Mouse (Mus musculus) forebrain, embryonic 16.5 days (tissue): Measurements from ENCODE around the gene Zfp467. TPM values are rescaled to one million over a fixed set of nuclear protein-coding genes. Genes with fewer than 3 reads are reported as not detected.

Experiments used
- ATAC-seq: fragments of 200-750 bp; cut with Nextera tagmentation; 2 replicates; pipeline ENCODE4 v1.8.0; 2017; ENCODE audit warnings: mild to moderate bottlenecking, moderate library complexity
- H3K27ac ChIP-seq: fragments of 300-500 bp; sonication (generic); 2 replicates; pipeline ENCODE4 v1.5.1; 2014; ENCODE audit warnings: low read length, control low read depth
- H3K27me3 ChIP-seq: fragments of 300-500 bp; sonication (generic); replicated peaks from 2 replicates; pipeline ENCODE4 v1.6.1; 2014; ENCODE audit warnings: low read length; ENCODE audit not compliant: control insufficient read depth, insufficient read depth
- H3K36me3 ChIP-seq: fragments of 300-500 bp; sonication (generic); 2 replicates; pipeline ENCODE4 v1.6.1; 2014; ENCODE audit not compliant: control insufficient read depth, insufficient read depth
- H3K4me1 ChIP-seq: fragments of 300-500 bp; sonication (generic); replicated peaks from 2 replicates; pipeline ENCODE4 v1.6.1; 2014; ENCODE audit warnings: low read length; ENCODE audit not compliant: control insufficient read depth, insufficient read depth
- H3K4me2 ChIP-seq: fragments of 300-500 bp; sonication (generic); 2 replicates; pipeline ENCODE4 v1.6.1; 2014; ENCODE audit warnings: mild to moderate bottlenecking, low read length, control low read depth
- H3K4me3 ChIP-seq: fragments of 300-500 bp; sonication (generic); replicated peaks from 2 replicates; pipeline ENCODE4 v1.5.1; 2014; ENCODE audit warnings: mild to moderate bottlenecking, low read length, control low read depth
- H3K9ac ChIP-seq: fragments of 300-500 bp; sonication (generic); replicated peaks from 2 replicates; pipeline ENCODE4 v1.6.1; 2014; ENCODE audit warnings: low read depth, low read length, control low read depth
- H3K9me3 ChIP-seq: fragments of 300-500 bp; sonication (generic); 2 replicates; pipeline ENCODE4 v1.6.1; 2016; ENCODE audit warnings: low read length; ENCODE audit not compliant: control insufficient read depth
- WGBS: fragments of 180-500 bp; shearing (Covaris S2); extraction: QIAGEN DNeasy Blood & Tissue Kit; methylation state at CpG from one replicate; pipeline ENCODE4 v1.1.7; 2014; 5-methylcytosine and 5-hydroxymethylcytosine counted together
- polyA plus RNA-seq: library from polyadenylated mRNA; unstranded; fragments of >200 nt; fragmentation: Nextera tagmentation; extraction: Ambion mirVana; gene quantifications from 2 replicates; pipeline ENCODE4 v1.2.1, GENCODE M21; 2015

Gene Zfp467
- polyA plus RNA-seq, 1 experiment from 2014 or later = 29.8 TPM

DNA sequence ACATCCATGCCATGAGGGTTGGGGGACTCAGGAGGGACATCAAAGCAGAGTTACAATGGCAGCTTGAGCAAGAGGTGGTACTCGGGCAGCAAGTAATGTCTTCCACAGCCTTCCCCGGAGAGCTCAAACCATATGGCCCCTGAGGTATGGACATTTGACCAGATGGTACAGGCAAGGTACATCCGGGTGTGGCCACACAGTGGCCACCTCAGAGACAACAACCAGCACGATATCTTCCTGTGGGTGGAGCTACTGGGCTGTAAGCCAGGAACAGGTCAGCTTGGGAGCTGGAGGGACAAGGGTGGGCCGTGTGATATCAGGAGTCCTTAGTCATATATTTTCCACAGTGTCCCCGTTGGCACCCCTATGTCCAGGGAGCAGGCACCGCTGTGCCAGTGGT is 21.9 kb upstream of the Zfp467 start:
- no peaks in the 10 kb centered on the region for H3K9me3 ChIP-seq
- no peaks in the 10 kb centered on the region for H3K27me3 ChIP-seq
- no peaks in the 10 kb centered on the region for H3K36me3 ChIP-seq
- WGBS = 86% methylated on average over 7 of the region's 7 CpGs
- H3K9ac ChIP-seq = no peak overlapping the region
- no peak for ATAC-seq
- no peak overlapping the region for H3K27ac ChIP-seq
- no peak overlapping the region for H3K4me2 ChIP-seq
- H3K4me1 ChIP-seq = no peaks in the 10 kb centered on the region
- no peak overlapping the region for H3K4me3 ChIP-seq

DNA sequence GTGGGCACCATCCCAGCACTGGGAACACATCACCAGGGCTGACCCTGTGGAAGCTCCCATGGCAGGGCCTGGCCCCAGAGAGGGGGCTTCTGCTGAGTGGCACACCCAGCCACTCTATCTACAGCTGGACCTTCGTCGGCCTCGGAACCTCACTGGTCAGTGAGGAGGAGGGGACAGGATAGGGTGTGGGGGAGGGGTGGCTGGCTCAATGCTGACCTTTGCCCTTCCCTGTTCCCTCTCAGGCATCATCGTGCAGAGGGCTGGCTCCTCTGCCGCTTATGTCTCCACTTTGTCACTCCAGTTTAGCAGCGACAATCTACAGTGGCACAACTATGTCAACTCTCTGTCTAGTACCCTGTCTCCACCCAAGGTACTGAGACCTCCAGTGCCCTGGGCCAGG is 21.1 kb upstream of the Zfp467 start:
- no peaks in the 10 kb centered on the region for H3K36me3 ChIP-seq
- no peak overlapping the region for H3K27ac ChIP-seq
- 55% methylated on average over 6 of the region's 6 CpGs for WGBS
- no peak for ATAC-seq
- H3K4me1 ChIP-seq = no peaks in the 10 kb centered on the region
- H3K27me3 ChIP-seq = no peaks in the 10 kb centered on the region
- no peak overlapping the region for H3K9ac ChIP-seq
- H3K9me3 ChIP-seq = no peaks in the 10 kb centered on the region
- H3K4me2 ChIP-seq = no peak overlapping the region
- no peak overlapping the region for H3K4me3 ChIP-seq

DNA sequence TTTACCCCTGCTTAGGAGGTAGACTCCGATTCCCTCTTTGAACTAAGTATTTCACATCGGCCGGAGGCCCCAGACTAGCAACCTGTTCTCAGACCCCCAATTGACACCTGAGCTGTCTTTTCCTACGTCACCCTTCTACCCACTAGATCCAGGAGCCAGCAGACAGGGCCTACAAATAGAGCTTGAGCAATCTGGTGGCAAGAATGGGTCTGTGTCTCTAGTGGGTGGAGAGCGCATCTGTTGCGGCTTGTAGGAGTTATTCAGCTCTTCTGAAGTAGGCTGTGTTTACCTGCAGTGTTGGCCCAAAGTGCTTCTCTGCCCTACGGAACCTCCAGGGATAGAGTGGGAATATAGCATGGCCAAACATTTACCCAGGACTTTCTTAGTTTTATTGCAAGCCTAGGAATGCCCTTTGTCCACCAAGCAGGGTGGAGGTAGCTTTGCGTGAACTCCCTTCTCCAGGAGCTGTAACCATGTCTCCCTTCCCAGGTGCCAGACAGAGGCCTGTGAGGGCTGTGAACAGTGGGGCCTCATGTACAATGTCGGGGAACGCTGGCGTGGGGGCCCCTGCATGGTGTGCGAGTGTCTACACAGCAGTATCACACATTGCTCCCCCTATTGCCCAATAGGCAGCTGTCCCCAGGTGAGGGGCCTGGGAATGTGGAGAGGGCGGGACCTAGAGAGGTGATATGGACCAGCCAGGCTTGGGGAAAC is 19.5 kb upstream of the Zfp467 start:
- H3K4me1 ChIP-seq = no peaks in the 10 kb centered on the region
- no peak overlapping the region for H3K4me3 ChIP-seq
- H3K27ac ChIP-seq = no peak overlapping the region
- no peak overlapping the region for H3K4me2 ChIP-seq
- H3K9ac ChIP-seq = no peak overlapping the region
- WGBS = 91% methylated on average over 13 of the region's 13 CpGs
- H3K9me3 ChIP-seq = no peaks in the 10 kb centered on the region
- no peak for ATAC-seq
- no peaks in the 10 kb centered on the region for H3K27me3 ChIP-seq
- no peaks in the 10 kb centered on the region for H3K36me3 ChIP-seq

DNA sequence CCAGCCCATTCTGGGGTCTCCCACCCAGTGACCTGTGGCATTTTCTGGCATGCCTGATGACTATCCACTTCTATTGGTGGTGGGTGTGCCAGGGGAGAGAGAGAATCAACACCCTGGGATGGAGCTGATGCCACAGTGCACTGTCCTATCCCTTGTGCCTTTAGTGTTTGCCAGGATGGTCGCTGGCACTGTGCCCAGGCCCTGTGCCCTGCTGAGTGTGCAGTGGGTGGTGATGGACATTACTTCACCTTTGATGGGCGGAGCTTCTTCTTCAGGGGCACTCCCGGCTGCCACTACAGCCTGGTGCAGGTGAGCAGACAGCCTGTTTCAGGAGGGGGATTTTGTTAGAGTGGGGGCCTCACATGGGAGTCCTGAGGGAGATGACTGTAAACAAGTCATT is 7.1 kb upstream of the Zfp467 start:
- no peaks in the 10 kb centered on the region for H3K4me1 ChIP-seq
- H3K36me3 ChIP-seq = no peaks in the 10 kb centered on the region
- H3K9me3 ChIP-seq = no peaks in the 10 kb centered on the region
- no peak overlapping the region for H3K27ac ChIP-seq
- H3K9ac ChIP-seq = no peak overlapping the region
- 72% methylated on average over 3 of the region's 3 CpGs for WGBS
- no peak overlapping the region for H3K4me3 ChIP-seq
- no peak overlapping the region for H3K4me2 ChIP-seq
- no peak for ATAC-seq
- no peaks in the 10 kb centered on the region for H3K27me3 ChIP-seq

GRCm38 (mm10) chr6:48452151-48452550 is 6.5 kb upstream of the Zfp467 start:
- H3K27ac ChIP-seq = no peak overlapping the region
- no peaks in the 10 kb centered on the region for H3K27me3 ChIP-seq
- H3K4me2 ChIP-seq = no peak overlapping the region
- no peak overlapping the region for H3K4me3 ChIP-seq
- H3K4me1 ChIP-seq = no peaks in the 10 kb centered on the region
- no peak for ATAC-seq
- WGBS = 74% methylated on average over 1 of the region's 1 CpGs
- H3K9ac ChIP-seq = no peak overlapping the region
- no peaks in the 10 kb centered on the region for H3K36me3 ChIP-seq
- no peaks in the 10 kb centered on the region for H3K9me3 ChIP-seq

DNA sequence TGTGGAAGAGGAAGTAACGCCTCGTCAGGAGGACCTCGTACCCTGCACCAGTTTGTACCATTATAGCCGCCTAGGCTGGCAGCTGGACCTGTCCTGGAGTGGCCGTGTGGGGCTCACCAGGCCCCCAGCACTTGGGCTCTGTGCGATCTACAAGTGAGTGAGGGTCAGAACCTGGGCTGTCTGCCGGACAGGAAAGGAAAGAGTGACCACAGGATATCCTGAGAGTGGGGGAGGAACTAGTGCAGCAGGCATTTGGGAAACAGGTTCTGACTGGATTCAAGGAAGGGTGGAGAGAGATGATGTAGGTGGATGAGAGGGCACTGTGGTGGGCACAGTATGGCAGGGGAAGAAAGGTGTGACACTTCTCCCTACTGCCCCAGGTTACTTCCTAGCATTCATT is 2.9 kb upstream of the Zfp467 start:
- no peaks in the 10 kb centered on the region for H3K27me3 ChIP-seq
- H3K36me3 ChIP-seq = no peaks in the 10 kb centered on the region
- no peak overlapping the region for H3K27ac ChIP-seq
- no peak overlapping the region for H3K4me2 ChIP-seq
- peaks cover 7% of the 10 kb centered on the region for H3K4me1 ChIP-seq
- 85% methylated on average over 7 of the region's 7 CpGs for WGBS
- no peaks in the 10 kb centered on the region for H3K9me3 ChIP-seq
- no peak overlapping the region for H3K9ac ChIP-seq
- no peak overlapping the region for H3K4me3 ChIP-seq
- no peak for ATAC-seq

- no peaks in the 10 kb centered on the region for H3K36me3 ChIP-seq
- no peak within 1 kb of the TSS for H3K4me2 ChIP-seq
- H3K4me1 ChIP-seq = peaks cover 12% of the 10 kb centered on the region
- 95% methylated on average over 1 of the region's 1 CpGs for WGBS
- H3K9ac ChIP-seq = no peak within 1 kb of the TSS
- H3K27ac ChIP-seq = no peak within 1 kb of the TSS
- no peak for ATAC-seq
- no peaks in the 10 kb centered on the region for H3K27me3 ChIP-seq
- no peak within 1 kb of the TSS for H3K4me3 ChIP-seq
- H3K9me3 ChIP-seq = no peaks in the 10 kb centered on the region
These were observed 2.3 kb upstream of the Zfp467 start, which contains the start of gene Sspo for GRCm38 (mm10) chr6:48447929-48448328. Gene Sspo (plus strand): TSS chr6:48448229.

DNA sequence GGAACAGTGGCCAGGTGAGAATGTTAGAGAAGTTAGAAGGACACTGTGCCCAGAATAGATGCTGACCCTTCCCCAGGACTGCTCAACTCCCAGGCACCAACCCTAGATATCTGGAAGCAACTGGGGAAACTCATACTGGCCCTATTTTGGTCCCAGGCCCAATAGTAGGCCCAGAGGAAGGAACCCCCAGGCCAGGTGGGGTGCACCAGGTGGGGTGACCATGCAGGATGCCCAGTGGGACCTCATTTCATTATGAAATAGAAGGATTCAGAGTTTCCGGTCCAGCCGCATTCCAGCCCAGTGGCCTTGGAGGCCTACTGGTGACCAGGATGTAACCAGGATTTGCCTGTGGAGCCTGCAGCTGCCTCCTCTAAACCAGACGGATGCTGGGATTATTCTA is 1.3 kb upstream of the Zfp467 start:
- H3K9ac ChIP-seq = no peak overlapping the region
- ATAC-seq = no peak
- H3K4me3 ChIP-seq = no peak overlapping the region
- H3K4me1 ChIP-seq = peaks cover 12% of the 10 kb centered on the region
- no peaks in the 10 kb centered on the region for H3K27me3 ChIP-seq
- H3K36me3 ChIP-seq = peaks cover 6% of the 10 kb centered on the region
- H3K4me2 ChIP-seq = no peak overlapping the region
- no peak overlapping the region for H3K27ac ChIP-seq
- WGBS = 83% methylated on average over 3 of the region's 3 CpGs
- no peaks in the 10 kb centered on the region for H3K9me3 ChIP-seq

- Histone ChIP-seq H3K9me3 (no peaks in the 10 kb centered on the region), H3K4me1 (peaks cover 12% of the 10 kb centered on the region), H3K27me3 (no peaks in the 10 kb centered on the region), H3K4me3 (peak overlapping the region; percentile 64), H3K4me2 (peak overlapping the region; percentile 88), H3K9ac (peak overlapping the region; percentile 74; the same call in 1 of the 2 replicates), H3K27ac (no peak overlapping the region), H3K36me3 (peaks cover 9% of the 10 kb centered on the region)
- no peak for ATAC-seq
- WGBS = 34% methylated on average over 3 of the region's 3 CpGs
These were observed 631 bp upstream of the Zfp467 start for GRCm38 (mm10) chr6:48446256-48446655.
